ENCODE assay signal across 25 mouse cellular contexts in genomic region chr4:92748070-92748469, GRCm38 (mm10).
A peak's percentile ranks its signal among the peaks of the same experiment; 100 is the strongest.
DNase-seq lines count a peak whose midpoint lies in the region; ATAC-seq lines count a peak whose summit lies in the region.
"Had no signal": no experiment of that assay in that cellular context is flagged by ENCODE, and none has a peak within 500 bp of the region (broad histone marks: within the 10 kb centered on the region; RNA-seq: fewer than 3 reads in every experiment).

No protein-coding gene starts in this region.

- no peaks in the 10 kb centered on the region for H3K27me3 ChIP-seq in forebrain, embryonic 14.5 days (replicated peaks; ENCODE audit: control insufficient read depth, insufficient read depth, low read length)
- H3K27me3 ChIP-seq in forebrain, embryonic 15.5 days = no peaks in the 10 kb centered on the region
- H3K27me3 ChIP-seq: limb, embryonic 12.5 days; liver, embryonic 15.5 days; neural tube, embryonic 12.5 days had no signal

- intact Hi-C loops in left cerebral cortex, postnatal 4 days (cut with DNase I) = no loop called here
- intact Hi-C loops in left cerebral cortex, postnatal 36 days (cut with DNase I) = no loop called here

- no peaks in the 10 kb centered on the region for H3K36me3 ChIP-seq in forebrain, embryonic 14.5 days (ENCODE audit: control insufficient read depth, insufficient read depth, low read length)
- H3K36me3 ChIP-seq in forebrain, embryonic 15.5 days = no peaks in the 10 kb centered on the region
- H3K36me3 ChIP-seq: hindbrain, embryonic 10.5 days; limb, embryonic 12.5 days; liver, embryonic 15.5 days; neural tube, embryonic 12.5 days had no signal

- no peak overlapping the region for H3K4me2 ChIP-seq in forebrain, embryonic 14.5 days (ENCODE audit: low read length)
- no peak overlapping the region for H3K4me2 ChIP-seq in forebrain, embryonic 15.5 days (replicated peaks)
- H3K4me2 ChIP-seq: limb, embryonic 12.5 days; liver, embryonic 15.5 days; lung, embryonic 14.5 days; neural tube, embryonic 12.5 days had no signal

- peak; percentile 37 for DNase-seq in forebrain, embryonic 14.5 days (ENCODE audit: low spot score)
- peak; percentile 24 for DNase-seq in left cerebral cortex, postnatal 4 days
- DNase-seq in left cerebral cortex, postnatal 36 days (ENCODE audit: low spot score in 2 of 2) = no peak
- DNase-seq in NIH3T3 (ENCODE audit: low read depth) (peak; percentile 40), adipocyte (ENCODE audit: low spot score) (peak; percentile 7)
- DNase-seq in neural tube, embryonic 10.5 days (ENCODE audit: extremely low spot score, low spot score) = no peak
- DNase-seq: adrenal gland, postnatal 10 days; B cell, adult 2 months; cerebellum, adult 18-20 months; gastrocnemius, postnatal 14 days; heart, postnatal 14 days; kidney, adult 9 months; kidney, postnatal 10 days; layer of hippocampus, adult 9-11 months; lung, embryonic 14.5 days; lung, postnatal 14 days; thymus, adult 2 months; thymus, postnatal 36 days had no signal

- no peak overlapping the region for H3K4me3 ChIP-seq in forebrain, embryonic 14.5 days (ENCODE audit: low read depth, low read length)
- no peak overlapping the region for H3K4me3 ChIP-seq in forebrain, embryonic 15.5 days
- H3K4me3 ChIP-seq: hindbrain, embryonic 10.5 days; limb, embryonic 12.5 days; liver, embryonic 15.5 days; neural tube, embryonic 12.5 days had no signal

- H3K9ac ChIP-seq in forebrain, embryonic 14.5 days (ENCODE audit: low read length) = no peak overlapping the region
- H3K9ac ChIP-seq in forebrain, embryonic 15.5 days (replicated peaks) = no peak overlapping the region
- H3K9ac ChIP-seq: limb, embryonic 12.5 days; liver, embryonic 15.5 days; lung, embryonic 14.5 days; neural tube, embryonic 12.5 days had no signal

- no peak for ATAC-seq in forebrain, embryonic 14.5 days
- ATAC-seq in forebrain, embryonic 15.5 days (replicated peaks) = no peak
- ATAC-seq: forebrain, embryonic 16.5 days; intestine, postnatal 0 days had no signal

- no peaks in the 10 kb centered on the region for H3K9me3 ChIP-seq in forebrain, embryonic 14.5 days (replicated peaks; ENCODE audit: control insufficient read depth, low read length)
- H3K9me3 ChIP-seq in forebrain, embryonic 15.5 days = no peaks in the 10 kb centered on the region
- H3K9me3 ChIP-seq: hindbrain, embryonic 10.5 days; limb, embryonic 12.5 days; liver, embryonic 15.5 days; neural tube, embryonic 12.5 days had no signal

- H3K4me1 ChIP-seq in forebrain, embryonic 14.5 days (ENCODE audit: control insufficient read depth, insufficient read depth, low read length) = no peaks in the 10 kb centered on the region
- H3K4me1 ChIP-seq in forebrain, embryonic 15.5 days = no peaks in the 10 kb centered on the region
- H3K4me1 ChIP-seq: hindbrain, embryonic 10.5 days; limb, embryonic 12.5 days; liver, embryonic 15.5 days; neural tube, embryonic 12.5 days had no signal

- 40% methylated on average over 2 of the region's 2 CpGs for WGBS in forebrain, embryonic 14.5 days
- WGBS in forebrain, embryonic 15.5 days = 27% methylated on average over 2 of the region's 2 CpGs

- H3K27ac ChIP-seq in forebrain, embryonic 14.5 days (ENCODE audit: low read depth, low read length) = no peak overlapping the region
- no peak overlapping the region for H3K27ac ChIP-seq in forebrain, embryonic 15.5 days (replicated peaks)
- H3K27ac ChIP-seq: hindbrain, embryonic 10.5 days; limb, embryonic 12.5 days; liver, embryonic 15.5 days; neural tube, embryonic 12.5 days had no signal

Comparison
In these comparisons a context has a peak if more than half of its experiments do, and no peak if none do; other contexts are left out.
1. DNase-seq: peak in forebrain, embryonic 14.5 days (single experiment), left cerebral cortex, postnatal 4 days (single experiment), NIH3T3 (single experiment) and adipocyte (single experiment); none in left cerebral cortex, postnatal 36 days (0 of 2) and neural tube, embryonic 10.5 days (single experiment).